Mouse (Mus musculus) heart, postnatal 25 days (tissue): ENCODE measurements around the gene Sec14l3. TPM values are rescaled to one million over a fixed set of nuclear protein-coding genes. Genes with fewer than 3 reads are reported as not detected.
"Not testable (repeated sequence)": the region's sequence is repeated elsewhere in the genome, so short reads cannot be mapped to it uniquely, and the experiment has no call there.

Experiments used
- DNase-seq: peaks from one replicate; pipeline ENCODE4 v3.0.0; 2022; ENCODE audit warnings: low spot score
- intact Hi-C: fragments of 180-260 bp; cut with DNase I; formaldehyde crosslinking; loops from one replicate; pipeline ENCODE4 v1.15.1; 2025
- total RNA-seq, 2 experiments: library from RNA; stranded (reverse); gene quantifications; 2 replicates each; pipeline ENCODE4 v1.2.3; 2021

Sec14l3 gene
- total RNA-seq, 2 experiments from 2014 or later: not detected

DNA sequence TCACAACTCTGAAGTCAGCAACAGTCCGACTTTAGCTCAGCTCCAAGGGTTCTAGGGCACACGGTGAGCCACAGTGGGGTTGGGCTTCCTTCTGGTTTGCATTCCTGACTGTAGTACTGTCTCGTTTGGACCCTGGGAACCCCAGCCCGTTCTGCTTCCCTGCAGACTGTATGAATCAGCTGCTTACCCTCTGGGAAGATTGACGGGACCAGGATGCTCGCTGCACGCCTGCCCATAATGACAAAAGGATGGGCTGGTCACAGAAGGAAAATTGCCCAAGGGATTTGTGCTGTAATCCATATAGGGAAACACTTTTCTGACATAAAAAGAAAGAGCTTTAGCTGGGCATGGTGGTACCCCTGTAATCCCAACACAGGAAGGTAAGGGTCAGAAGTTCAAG, 34.2 kb downstream of the Sec14l3 start:
- DNase-seq: no peak
- intact Hi-C loops: no loop called here

DNA sequence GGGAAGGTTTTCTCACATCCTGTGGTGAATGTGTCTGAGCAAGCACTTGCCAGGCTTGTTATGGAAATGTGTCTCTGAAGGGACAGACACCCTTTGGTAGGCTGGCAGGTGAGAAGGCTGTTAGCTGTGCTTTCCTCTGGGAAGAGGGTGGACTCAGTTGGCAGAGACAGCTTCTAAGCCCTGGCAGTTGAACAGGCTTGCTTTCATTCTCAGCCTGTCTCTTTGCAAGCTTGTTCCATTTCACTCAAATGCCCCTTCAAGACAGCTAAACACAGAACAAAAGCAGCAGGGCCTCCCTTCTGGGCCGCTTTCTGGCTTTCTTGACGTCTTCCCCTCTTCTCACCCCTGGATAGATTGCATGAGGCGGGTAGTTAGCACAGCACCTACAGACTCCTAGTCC, 34.8 kb downstream of the Sec14l3 start:
- no peak for DNase-seq
- intact Hi-C loops: no loop called here

DNA sequence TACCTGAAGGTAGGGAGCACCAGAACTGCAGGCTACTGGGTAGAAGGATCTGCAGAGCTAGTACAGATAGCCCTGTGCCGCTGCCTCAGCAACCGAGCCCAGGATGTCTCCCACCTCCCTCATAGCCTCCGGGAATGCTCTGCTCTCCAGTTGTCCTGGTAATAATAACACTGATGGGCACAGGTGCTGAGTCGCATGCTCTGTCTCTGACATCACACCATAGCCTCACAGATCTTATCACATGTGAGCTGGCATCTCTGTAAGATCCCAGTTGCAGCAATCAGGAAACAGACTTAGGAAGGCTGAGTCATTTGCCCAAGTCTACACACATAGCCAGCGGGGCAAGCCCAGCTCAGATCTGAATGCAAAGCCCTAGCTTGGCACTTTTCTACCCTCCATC, 37.2 kb downstream of the Sec14l3 start:
- DNase-seq: no peak
- intact Hi-C loops: no loop called here

DNA sequence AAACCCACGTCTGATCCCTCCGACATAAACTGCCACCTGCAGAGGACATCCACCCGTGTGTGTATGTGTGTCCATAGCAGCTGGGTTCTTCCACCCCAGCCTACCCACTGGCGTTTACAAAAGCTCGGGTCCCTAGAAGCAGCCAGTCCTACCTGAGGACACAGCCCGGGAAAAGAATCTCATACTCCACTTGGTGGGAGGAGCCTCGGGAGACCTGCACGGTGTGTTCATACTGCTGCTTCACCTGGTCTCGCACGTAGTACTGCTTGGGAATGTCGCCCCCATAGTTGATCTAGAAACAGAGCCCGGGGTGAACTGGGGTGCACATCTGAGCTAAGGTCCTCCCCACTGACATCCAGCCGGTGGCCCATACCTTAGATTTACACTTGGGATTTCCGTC, 38.9 kb downstream of the Sec14l3 start:
- no peak for DNase-seq
- intact Hi-C loops: no loop called here

DNA sequence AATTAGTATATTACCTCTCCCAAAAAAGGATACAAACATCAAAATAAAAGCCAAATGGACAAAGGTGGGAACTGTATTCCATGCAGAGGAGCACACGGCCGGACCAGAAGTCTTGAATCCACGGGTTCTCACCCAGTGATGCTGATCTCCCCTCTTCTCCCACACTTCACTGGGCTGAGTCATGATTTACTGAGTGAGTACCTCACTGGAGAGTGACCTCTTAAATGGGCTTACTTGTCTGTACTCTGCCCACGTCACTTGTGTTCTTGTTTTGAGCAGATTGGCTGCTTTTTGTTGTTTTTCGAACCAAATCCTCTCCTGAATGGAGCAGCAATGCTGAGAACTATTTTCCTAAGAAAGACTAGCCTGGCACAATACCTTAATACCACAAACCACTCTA, 40.3 kb downstream of the Sec14l3 start:
- no peak for DNase-seq
- intact Hi-C loops: no loop called here

DNA sequence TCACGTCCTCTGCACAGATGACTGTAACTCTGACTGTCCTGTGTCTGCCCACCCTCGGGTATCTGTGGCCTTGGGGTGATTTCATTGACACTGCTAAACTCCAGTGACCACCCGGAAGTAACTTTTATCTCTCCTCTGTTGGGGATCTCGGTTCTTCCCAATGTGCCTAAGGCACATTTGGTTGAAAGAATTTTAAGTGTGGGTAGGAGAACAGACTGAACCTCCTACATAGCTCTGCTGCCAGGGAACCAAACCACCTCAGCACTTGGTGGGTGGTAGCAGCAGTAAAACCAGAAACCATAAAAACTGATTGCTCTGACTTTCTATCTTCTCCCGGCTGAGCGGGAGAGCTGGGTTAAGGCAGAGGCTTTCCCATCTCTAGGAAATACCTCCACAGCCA, 40.8 kb downstream of the Sec14l3 start:
- DNase-seq: no peak
- intact Hi-C loops: no loop called here

DNA sequence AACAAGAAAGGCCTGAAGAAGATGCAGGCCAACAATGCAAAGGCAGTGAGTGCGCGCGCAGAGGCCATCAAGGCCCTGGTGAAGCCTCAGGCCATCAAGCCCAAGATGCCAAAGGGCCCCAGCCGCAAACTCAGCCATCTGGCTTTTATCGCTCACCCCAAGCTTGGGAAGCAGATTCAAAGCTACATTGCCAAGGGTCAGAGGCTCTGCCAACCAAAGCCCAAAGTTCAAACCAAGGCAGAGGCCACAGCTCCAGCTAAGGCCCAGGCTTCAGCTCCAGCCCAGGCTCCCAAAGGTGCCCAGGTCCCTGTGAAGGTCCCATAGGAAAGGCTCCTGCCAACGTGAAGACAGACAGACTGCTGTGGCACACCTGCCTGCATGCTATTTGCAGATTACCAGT, 43.3 kb downstream of the Sec14l3 start:
- intact Hi-C loops, DNase-seq: not testable (repeated sequence)

DNA sequence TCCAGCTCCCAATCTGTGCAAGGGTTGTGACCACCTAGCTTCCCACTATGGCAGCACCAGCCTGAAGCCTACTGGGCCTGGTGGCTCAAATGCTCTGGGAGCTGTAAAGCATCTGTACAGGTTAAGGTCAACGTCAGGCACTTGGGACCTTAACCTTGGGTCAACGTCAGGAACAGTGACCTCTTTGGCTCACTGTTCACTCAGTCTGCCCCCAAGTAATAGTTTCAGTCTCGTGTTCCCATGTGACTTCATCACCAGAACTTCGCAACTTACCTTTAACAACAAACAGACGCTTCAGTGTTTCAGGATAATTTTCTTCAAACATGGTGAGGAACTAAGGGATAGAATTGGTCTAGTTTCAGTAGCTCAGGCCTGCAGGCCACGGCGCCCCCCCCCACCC, 44.0 kb downstream of the Sec14l3 start:
- intact Hi-C loops: no loop called here
- no peak for DNase-seq

DNA sequence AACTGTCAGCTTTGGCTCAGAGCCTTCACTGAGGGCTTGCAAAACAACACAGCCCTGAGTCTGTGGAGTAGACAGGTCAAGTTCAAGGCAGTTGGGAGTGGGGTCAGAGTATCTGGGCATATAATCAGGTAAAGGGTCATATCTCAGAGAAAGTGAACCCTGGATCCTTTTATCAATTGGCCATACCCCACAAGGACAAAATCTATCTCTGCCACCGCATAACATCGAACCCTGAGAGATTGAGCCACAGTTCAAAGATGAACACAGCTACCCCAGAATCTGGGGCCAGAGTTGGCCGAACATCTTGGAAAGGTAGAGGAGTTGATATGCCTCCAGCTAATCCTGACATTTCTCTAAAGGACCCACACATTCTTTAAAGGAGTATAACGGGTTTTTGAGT, 47.4 kb downstream of the Sec14l3 start:
- intact Hi-C loops: no loop called here
- DNase-seq: no peak

DNA sequence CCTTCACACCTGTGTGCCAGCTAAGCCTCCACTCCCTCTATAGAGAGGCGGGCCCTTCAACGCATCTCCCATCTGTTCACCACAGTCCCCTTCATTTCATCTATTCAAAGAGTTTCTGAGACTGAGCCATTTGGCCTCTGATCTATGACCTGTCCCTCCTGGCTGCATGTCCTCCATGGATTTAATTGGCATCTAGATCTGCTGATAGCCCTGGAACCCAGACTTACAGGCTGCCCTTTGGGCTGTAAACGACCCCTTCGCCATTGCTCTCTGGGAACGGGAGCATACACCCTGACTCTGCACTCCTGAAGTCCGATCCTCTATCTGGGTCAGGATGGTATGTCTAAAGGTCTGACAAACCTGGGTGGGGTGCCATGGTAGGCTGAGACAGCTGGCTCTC, 48.2 kb downstream of the Sec14l3 start:
- no peak for DNase-seq
- intact Hi-C loops: no loop called here

DNA sequence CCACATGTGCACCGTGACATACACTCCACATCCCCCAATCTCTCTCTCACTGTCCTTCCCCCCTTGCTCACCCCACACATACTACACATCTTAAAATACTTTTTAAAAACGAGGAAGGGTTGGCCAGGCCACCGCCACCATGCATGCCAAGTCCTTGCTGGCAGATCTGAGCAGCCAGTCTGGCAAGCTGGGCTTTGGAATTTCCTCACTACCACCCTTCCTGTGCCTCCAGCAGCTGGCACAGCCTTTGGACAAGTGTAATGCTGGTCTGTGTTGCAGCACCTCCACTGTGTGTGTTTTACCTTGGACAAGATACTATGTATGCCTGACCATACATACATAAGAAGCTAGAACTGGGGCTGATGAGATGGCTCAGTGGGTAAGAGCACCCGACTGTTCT, 48.9 kb downstream of the Sec14l3 start:
- intact Hi-C loops: no loop called here
- DNase-seq: no peak

DNA sequence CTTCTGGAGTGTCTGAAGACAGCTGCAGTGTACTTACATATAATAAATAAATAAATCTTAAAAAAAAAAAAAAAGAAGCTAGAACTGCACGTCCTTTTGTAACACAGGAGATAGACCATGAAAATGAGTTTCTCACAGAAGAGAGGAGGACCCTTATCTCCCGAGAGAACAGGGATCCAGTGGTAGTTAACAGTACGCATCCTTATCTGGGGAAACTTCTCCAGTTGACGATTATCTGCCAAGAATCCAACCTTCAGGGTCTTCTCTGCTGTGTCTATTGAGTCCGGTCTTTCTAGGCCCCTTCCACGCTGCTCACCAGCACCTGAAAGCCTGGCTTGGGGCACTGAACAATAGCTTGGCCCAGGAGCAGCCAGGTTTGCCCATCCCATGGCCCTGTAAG, 49.3 kb downstream of the Sec14l3 start:
- intact Hi-C loops: no loop called here
- DNase-seq: no peak

DNA sequence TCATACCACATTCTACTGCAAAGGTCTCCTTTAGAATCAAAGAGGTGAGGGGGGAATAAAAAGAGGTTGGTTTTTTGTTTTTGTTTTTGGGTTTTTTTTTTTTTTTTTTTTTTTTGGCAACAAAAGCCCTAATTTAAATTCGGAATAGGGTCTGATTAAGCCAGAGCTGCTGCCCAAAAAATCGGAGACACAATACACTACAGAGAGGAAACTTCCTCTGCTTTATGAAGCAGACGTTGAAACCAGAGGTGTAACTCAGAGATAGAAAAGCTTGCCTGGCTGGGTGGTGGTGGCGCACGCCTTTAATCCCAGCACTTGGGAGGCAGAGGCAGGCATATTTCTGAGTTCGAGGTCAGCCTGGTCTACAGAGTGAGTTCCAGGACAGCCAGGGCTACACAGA, 49.9 kb downstream of the Sec14l3 start:
- not testable (repeated sequence) for DNase-seq

DNA sequence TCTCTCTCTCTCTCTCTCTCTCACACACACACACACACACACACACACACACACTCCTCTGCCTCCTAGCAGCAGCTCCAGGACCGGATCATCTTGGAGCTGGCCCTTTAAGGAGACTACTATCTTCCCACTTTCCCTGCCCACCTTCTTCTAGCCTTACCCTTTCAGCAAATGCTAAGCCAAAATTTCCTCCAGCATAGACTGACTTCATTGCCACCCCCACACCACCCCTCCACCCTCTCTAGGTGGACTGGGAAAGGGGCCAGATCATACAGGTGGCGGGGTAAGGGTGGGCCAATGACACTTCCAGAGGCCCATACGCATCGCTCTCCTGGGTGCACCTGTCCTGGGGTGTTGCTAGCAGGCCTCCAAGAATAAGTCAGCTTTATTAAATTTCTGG, 50.8 kb downstream of the Sec14l3 start:
- intact Hi-C loops: no loop called here
- no peak for DNase-seq

More for the DNA sequence above, 49.9 kb downstream of the Sec14l3 start:
- intact Hi-C loops: not testable (repeated sequence)

DNA sequence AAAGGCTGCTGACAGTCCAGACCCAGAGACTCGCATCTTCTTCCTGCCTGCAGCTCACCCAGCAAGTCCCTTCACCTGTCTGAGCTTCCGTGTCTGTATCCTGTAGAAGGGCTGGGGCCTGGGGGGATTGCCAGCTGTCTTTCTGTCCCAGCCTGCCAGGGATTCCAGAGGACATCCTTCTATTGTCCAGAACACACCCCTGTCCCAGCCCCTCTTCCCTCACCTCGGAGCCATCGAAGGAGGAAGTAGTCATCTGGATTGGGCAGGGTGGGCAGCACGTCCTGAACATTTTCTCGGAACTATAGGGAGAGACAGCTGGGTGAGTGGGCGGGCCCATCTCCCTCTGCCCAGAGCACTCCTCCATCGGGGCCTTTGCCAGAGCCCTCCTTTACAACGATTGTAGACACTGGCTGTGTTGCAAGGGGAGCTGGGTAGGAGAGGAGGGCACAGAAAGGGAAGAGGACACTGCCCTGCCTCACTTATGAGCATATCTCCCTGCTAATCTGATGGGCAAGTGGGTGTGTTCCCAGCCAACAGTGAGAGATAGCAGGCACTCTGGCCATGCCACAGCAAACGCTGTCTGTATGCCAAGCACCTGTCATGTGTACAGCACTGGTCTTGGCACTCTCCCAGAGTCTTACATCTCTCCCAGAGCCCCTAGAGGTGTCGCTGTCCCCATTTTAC, 52.0 kb downstream of the Sec14l3 start:
- DNase-seq: no peak
- intact Hi-C loops: no loop called here

DNA sequence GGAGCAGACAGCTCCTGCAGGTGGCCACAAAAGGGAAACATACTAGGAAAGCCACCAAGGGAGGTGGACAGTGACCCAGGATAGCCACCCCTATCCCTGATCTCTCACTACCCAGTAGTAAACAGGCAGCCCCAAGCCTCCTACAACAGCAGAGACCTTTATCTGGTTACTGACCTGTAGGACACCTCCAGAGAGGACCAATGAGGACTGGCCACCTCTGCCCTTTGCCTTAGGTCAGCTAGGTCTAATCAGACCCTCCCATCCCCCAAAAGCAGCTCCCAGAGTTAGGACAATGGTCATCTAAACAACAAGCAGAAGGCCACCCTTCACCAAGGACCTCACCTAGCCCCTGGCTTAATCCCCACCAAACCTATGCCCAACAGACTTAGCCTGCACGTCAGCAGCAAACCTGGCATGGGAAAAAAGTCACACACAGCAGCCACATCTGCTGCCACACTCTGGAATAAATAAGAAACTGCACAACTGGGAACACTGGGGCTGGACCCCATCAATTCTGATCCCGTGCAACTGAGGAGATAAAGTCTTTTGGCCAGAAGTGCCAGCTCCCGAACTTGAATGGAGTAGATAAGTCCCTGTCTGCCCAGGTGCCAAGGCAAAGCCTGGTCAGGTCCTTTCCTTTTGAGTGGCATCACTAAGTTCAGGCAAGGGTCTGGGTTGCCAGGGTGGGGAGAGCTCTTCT, 52.9 kb downstream of the Sec14l3 start:
- intact Hi-C loops: no loop called here
- no peak for DNase-seq

DNA sequence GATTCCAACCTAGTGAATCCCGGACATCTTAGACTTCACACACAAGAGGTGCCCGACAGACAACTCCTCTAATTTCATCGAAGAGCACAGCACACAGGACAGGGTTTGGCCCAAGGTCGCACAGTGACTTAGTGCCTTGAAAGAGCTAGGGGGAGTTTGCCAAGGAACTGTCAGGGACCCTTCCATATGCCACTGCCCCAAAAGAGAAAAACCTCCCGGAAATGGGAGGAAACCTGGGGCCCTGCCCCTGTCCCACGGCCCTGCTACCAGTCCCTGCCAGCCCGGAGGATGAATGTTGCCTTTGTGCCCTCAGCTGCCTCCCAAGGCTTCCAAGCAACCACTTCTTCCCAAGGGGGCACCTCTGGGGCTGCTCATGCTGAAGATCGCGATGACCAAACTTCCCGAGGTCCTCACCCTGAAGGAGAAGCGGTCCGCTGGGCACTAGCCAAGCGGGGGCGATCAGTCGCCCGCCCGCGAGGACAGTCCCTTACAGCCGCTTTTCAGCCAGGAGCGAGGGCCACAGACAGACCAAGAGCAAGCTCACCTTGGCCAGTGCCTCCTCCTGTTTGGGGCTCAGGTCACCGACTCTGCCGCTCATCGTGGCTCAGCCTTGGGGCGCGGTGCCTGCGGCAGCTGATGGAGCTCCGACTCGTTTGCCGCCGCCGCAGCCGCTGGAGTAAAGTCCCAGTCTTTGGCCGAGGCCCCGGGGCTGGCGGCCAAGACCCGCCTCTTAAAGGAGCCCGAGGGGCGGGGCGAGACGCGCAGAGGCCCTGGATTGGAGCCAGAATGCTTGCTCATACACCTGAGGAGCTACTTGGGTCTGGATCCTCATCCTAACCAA, 53.7 kb downstream of the Sec14l3 start:
- intact Hi-C loops: no loop called here
- DNase-seq: peak; percentile 42

DNA sequence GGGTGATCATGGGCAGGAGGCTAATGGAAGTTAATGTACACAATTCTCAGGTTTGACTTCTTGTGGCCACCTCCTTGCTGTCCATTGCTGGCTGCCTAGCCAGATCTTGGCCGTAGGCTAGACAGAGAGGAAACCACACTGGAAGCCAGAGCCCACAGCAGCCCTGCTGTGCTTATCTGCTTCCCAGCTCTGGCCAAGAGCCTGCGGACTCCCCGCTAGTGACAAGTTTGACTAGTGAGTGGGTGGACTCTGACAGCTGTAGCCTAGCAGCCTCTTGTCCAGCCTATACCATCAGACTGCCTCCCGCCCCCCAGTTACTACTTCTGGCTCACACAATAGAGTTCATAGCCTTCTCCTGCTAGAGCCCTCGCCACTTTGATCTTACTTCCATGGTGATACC, 55.0 kb downstream of the Sec14l3 start:
- no peak for DNase-seq
- intact Hi-C loops: no loop called here

DNA sequence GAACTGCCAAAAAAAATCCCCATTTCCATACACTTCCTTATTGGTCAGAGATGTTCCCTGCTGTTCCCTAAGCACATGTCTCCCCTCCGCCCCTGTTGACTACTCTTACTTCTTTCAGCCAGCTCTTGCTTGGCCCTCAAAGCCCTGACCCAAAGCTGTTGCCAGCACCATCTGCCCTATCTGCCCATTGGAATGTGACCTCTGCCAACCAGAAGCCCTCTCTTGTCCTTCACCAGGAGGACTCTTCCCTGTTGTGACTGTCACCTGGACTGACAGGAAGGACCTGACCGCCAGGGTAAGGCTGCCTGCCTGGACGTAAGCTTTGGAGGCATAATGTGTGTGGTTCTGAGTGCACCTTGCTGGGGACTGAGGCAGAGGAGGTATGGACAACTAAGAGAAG, 57.0 kb downstream of the Sec14l3 start:
- intact Hi-C loops: no loop called here
- DNase-seq: no peak

DNA sequence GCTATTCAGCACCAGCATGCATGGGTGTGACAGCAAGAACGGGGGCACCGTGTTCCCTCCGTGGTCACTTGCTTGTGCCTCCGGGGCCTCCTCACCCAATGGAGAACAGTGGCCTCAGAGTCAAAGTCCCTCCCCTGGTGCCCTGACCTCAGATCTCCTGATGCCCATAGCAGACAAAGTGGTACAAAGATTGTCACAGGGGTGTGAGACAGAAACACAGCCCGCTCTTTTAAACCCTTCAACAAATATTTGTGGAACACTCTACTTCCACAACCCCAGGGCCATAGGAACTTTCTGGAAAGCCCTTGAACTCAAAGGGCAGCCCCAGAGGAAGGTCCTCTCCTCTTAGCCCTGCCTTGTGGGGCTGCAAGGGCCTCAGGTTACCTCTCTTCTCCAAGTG, 57.6 kb downstream of the Sec14l3 start:
- DNase-seq: no peak
- intact Hi-C loops: no loop called here
